9 mouse cellular contexts compared by ENCODE assay signal in the genomic region with DNA sequence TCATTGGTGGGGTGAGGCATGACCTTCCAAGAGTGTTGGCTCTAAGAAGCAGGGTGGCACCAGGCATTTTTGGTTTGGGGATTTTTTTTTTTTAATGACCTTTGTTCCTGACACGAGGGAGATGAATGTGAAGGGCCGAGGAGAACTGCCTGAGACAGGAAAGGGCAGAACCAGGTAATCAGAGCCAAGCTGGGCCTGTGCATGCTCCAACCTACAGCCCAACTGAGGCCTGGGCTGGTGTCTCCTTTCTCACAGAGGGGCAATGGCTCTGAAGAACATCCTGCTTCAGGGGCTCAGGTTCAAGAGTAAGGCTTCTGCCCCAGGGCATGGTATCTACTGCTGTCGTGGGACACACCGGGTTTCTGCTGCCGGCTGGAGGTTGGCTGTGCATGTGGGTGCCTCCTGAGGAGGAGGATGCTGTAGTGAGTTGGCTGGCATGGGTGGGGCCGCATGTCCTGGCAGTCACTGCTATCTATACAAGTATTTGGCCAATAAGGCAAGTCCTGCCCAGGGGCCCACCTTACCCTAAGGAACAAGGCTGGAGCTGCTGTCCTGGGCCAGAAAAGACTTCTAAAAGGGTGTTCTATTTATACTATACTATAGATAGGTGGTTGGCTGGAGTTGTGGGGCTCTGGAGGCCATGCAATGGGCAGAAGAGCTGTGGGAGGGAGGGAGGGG. TPM values are rescaled to one million over a fixed set of nuclear protein-coding genes. Genes with fewer than 3 reads are reported as not detected.
DNase-seq lines count a peak whose midpoint lies in the region; ATAC-seq lines count a peak whose summit lies in the region.
"Had no signal": no experiment of that assay in that cellular context is flagged by ENCODE, and none has a peak within 500 bp of the region (broad histone marks: within the 10 kb centered on the region; RNA-seq: fewer than 3 reads in every experiment).

No protein-coding gene starts in this region.

- no peaks in the 10 kb centered on the region for H3K9me3 ChIP-seq in forebrain, embryonic 11.5 days (ENCODE audit: control insufficient read depth, low read length)
- no peaks in the 10 kb centered on the region for H3K9me3 ChIP-seq in forebrain, embryonic 16.5 days (ENCODE audit: control insufficient read depth, low read length)
- H3K9me3 ChIP-seq in neural tube, embryonic 12.5 days = no peaks in the 10 kb centered on the region

- 0 out of 2 replicates have a peak overlapping the region, but pooled peaks have one; percentile 15 for H3K4me2 ChIP-seq in forebrain, embryonic 11.5 days (ENCODE audit: low read depth, low read length, severe bottlenecking)
- no peak overlapping the region for H3K4me2 ChIP-seq in forebrain, embryonic 16.5 days (ENCODE audit: low read length)
- H3K4me2 ChIP-seq in neural tube, embryonic 12.5 days (replicated peaks) = peak overlapping the region; percentile 31

- no peaks in the 10 kb centered on the region for H3K27me3 ChIP-seq in forebrain, embryonic 11.5 days (ENCODE audit: control insufficient read depth, insufficient read depth, low read length)
- no peaks in the 10 kb centered on the region for H3K27me3 ChIP-seq in forebrain, embryonic 16.5 days (replicated peaks; ENCODE audit: control insufficient read depth, insufficient read depth, low read length)
- no peaks in the 10 kb centered on the region for H3K27me3 ChIP-seq in neural tube, embryonic 12.5 days (replicated peaks)

- intact Hi-C loops in left cerebral cortex, postnatal 25 days (cut with DNase I) = no loop called here

- 71% methylated on average over 6 of the region's 6 CpGs for WGBS in forebrain, embryonic 11.5 days
- 63% methylated on average over 6 of the region's 6 CpGs for WGBS in forebrain, embryonic 16.5 days
- whole genome bisulfite sequencing in neural tube, embryonic 12.5 days = 78% methylated on average over 6 of the region's 6 CpGs

- H3K36me3 ChIP-seq in forebrain, embryonic 11.5 days (ENCODE audit: control insufficient read depth, insufficient read depth, low read length) = peaks cover 20% of the 10 kb centered on the region
- H3K36me3 ChIP-seq in forebrain, embryonic 16.5 days (ENCODE audit: control insufficient read depth, insufficient read depth) = peaks cover 6% of the 10 kb centered on the region
- H3K36me3 ChIP-seq in neural tube, embryonic 12.5 days = peaks cover 56% of the 10 kb centered on the region

- peaks cover 20% of the 10 kb centered on the region; the same call in 1 of the 2 replicates for H3K4me1 ChIP-seq in forebrain, embryonic 11.5 days (replicated peaks; ENCODE audit: control insufficient read depth, insufficient read depth, low read length)
- H3K4me1 ChIP-seq in forebrain, embryonic 16.5 days (replicated peaks; ENCODE audit: control insufficient read depth, insufficient read depth, low read length) = peaks cover 55% of the 10 kb centered on the region
- H3K4me1 ChIP-seq in neural tube, embryonic 12.5 days = peaks cover 57% of the 10 kb centered on the region

- no peak for DNase-seq in forebrain, embryonic 11.5 days (ENCODE audit: low spot score)
- no peak for DNase-seq in neural tube, embryonic 10.5 days (ENCODE audit: extremely low spot score, low spot score)
- DNase-seq in liver = peak; percentile 72
- DNase-seq in right cerebral cortex, postnatal 14 days = no peak
- DNase-seq in left cerebral cortex, postnatal 25 days (ENCODE audit: low spot score in 2 of 2) = no peak
- no peak for DNase-seq in cerebellum, postnatal 14 days
- DNase-seq: layer of hippocampus, adult 9-11 months had no signal

- H3K4me3 ChIP-seq in forebrain, embryonic 11.5 days (ENCODE audit: low read depth, low read length) = no peak overlapping the region
- no peak overlapping the region for H3K4me3 ChIP-seq in forebrain, embryonic 16.5 days (replicated peaks; ENCODE audit: low read length)
- H3K4me3 ChIP-seq in neural tube, embryonic 12.5 days = no peak overlapping the region

- no peak overlapping the region for H3K9ac ChIP-seq in forebrain, embryonic 11.5 days (ENCODE audit: low read length)
- H3K9ac ChIP-seq in forebrain, embryonic 16.5 days (replicated peaks; ENCODE audit: low read depth, low read length) = no peak overlapping the region
- H3K9ac ChIP-seq in neural tube, embryonic 12.5 days = no peak overlapping the region

- ATAC-seq in forebrain, embryonic 11.5 days (replicated peaks; ENCODE audit: low FRiP score) = no peak
- ATAC-seq in forebrain, embryonic 16.5 days = no peak
- no peak for ATAC-seq in neural tube, embryonic 12.5 days (ENCODE audit: low FRiP score, low read depth)

- no peak overlapping the region for H3K27ac ChIP-seq in forebrain, embryonic 11.5 days (ENCODE audit: low read depth, low read length)
- no peak overlapping the region for H3K27ac ChIP-seq in forebrain, embryonic 16.5 days (ENCODE audit: low read length)
- H3K27ac ChIP-seq in neural tube, embryonic 12.5 days = no peak overlapping the region

RNA-seq across cellular contexts. Expression of a gene that starts 5.3 kb away (rescaled TPM):
- 2,195 and 2,371 TPM in 2 replicates for polyA plus RNA-seq in forebrain, embryonic 11.5 days (2014; fragmentation: Nextera tagmentation; extraction: Ambion mirVana)
- 1,186 and 1,222 TPM in 2 replicates for polyA plus RNA-seq in forebrain, embryonic 16.5 days (2015; fragmentation: Nextera tagmentation; extraction: Ambion mirVana)
- 1,532 and 1,641 TPM in 2 replicates for polyA plus RNA-seq in neural tube, embryonic 12.5 days (2016; fragmentation: Nextera tagmentation; extraction: Ambion mirVana)
- 1,000 to 10,000 TPM; 1,173 to 1,205 TPM for total RNA-seq in left cerebral cortex, postnatal 25 days (2021)

RNA-seq across cellular contexts. Expression of a gene that starts 18.5 kb away (rescaled TPM):
- 0.40 and 0.48 TPM in 2 replicates for polyA plus RNA-seq in forebrain, embryonic 11.5 days (2014; fragmentation: Nextera tagmentation; extraction: Ambion mirVana)
- 3.7 and 5.4 TPM in 2 replicates for polyA plus RNA-seq in forebrain, embryonic 16.5 days (2015; fragmentation: Nextera tagmentation; extraction: Ambion mirVana)
- polyA plus RNA-seq in neural tube, embryonic 12.5 days (2016; fragmentation: Nextera tagmentation; extraction: Ambion mirVana) = 0.56 and 0.73 TPM in 2 replicates
- total RNA-seq in left cerebral cortex, postnatal 25 days (2021) = 10 to 100 TPM in 1 of 2 experiments, 1 to 10 TPM in 1; 9.9 to 10.7 TPM

RNA-seq across cellular contexts. Expression of a gene that starts 44.4 kb away (rescaled TPM):
- polyA plus RNA-seq in forebrain, embryonic 11.5 days (2014; fragmentation: Nextera tagmentation; extraction: Ambion mirVana) = 77.3 and 85.4 TPM in 2 replicates
- 204 and 232 TPM in 2 replicates for polyA plus RNA-seq in forebrain, embryonic 16.5 days (2015; fragmentation: Nextera tagmentation; extraction: Ambion mirVana)
- 140 and 153 TPM in 2 replicates for polyA plus RNA-seq in neural tube, embryonic 12.5 days (2016; fragmentation: Nextera tagmentation; extraction: Ambion mirVana)
- total RNA-seq in left cerebral cortex, postnatal 25 days (2021) = 100 to 1,000 TPM; 173 TPM
